Mouse (Mus musculus) megakaryocyte, embryonic 14.5 days (primary cell): ENCODE measurements at regions not wholly inside any gene's neighbourhood (a gene's known extent, or its start where the extent isn't known, plus 50 kb on each side); places are given as distances from the start of the nearest gene placed in this dataset.

ENCODE experiments used
- FLI1 ChIP-seq: IDR thresholded peaks from 2 replicates; pipeline ENCODE4 v1.6.1; 2012; ENCODE audit warnings: low read length, inconsistent platforms, mixed read lengths
- GATA1 ChIP-seq: IDR thresholded peaks from 3 replicates; pipeline ENCODE4 v1.6.1; 2012; ENCODE audit warnings: mixed read lengths, low read length, inconsistent platforms, borderline replicate concordance

DNA sequence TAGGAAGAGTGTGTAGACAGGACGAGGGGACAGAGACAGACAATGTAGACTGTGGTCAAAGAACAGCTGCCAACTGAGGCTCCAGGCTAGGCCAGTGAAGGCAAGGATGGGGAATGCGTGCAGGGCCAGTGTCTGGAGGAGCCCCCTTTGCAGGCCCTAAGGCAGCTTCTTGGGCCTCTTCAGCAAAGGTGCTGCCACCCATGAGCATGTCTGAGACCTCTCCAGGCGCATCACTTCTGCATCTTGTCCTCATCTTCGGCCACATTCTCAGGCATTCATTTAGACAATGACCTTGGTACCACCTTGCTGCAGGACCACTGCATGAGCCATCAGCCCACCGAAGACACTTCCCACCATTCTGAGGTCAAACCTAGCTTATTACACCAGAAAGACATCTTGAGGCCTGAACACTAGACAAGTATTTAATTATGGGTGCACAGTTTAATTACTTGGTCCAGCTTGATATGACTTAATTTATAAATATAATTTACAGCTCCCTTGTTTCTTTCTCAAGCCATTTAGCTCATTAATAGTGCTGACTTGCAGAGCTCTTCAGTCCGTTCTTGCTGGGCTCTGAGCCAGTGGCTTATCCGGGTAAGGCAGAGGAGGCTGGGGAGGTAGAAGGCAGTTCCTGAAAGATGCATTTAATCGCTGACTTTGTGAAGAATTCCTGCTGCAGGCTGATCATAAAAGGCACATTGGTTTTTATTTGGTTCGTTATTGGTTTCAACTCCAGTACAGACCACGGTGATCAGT is 72.1 kb upstream of the Sesn3 start:
- no peak for TF ChIP-seq GATA1
- no peak for TF ChIP-seq FLI1
